Mouse (Mus musculus) midbrain, embryonic 13.5 days (tissue): ENCODE data around the gene Lrat. TPM values are rescaled to one million over a fixed set of nuclear protein-coding genes. Genes with fewer than 3 reads are reported as not detected.

Source experiments
- ATAC-seq: fragments of 200-750 bp; cut with Nextera tagmentation; 2 replicates; pipeline ENCODE4 v1.8.0; 2017; ENCODE audit warnings: mild to moderate bottlenecking, moderate TSS enrichment, moderate library complexity
- H3K27ac ChIP-seq: fragments of 300-500 bp; sonication (generic); 2 replicates; pipeline ENCODE4 v1.5.1; 2015; ENCODE audit warnings: inconsistent platforms, mild to moderate bottlenecking, moderate library complexity
- H3K27me3 ChIP-seq: fragments of 300-500 bp; sonication (generic); 2 replicates; pipeline ENCODE4 v1.6.1; 2015; ENCODE audit warnings: mild to moderate bottlenecking, inconsistent platforms
- H3K36me3 ChIP-seq: fragments of 300-500 bp; sonication (generic); 2 replicates; pipeline ENCODE4 v1.6.1; 2015; ENCODE audit warnings: mild to moderate bottlenecking, inconsistent platforms
- H3K4me1 ChIP-seq: fragments of 300-500 bp; sonication (generic); replicated peaks from 2 replicates; pipeline ENCODE4 v1.6.1; 2015; ENCODE audit warnings: inconsistent platforms
- H3K4me2 ChIP-seq: fragments of 300-500 bp; sonication (generic); replicated peaks from 2 replicates; pipeline ENCODE4 v1.6.1; 2015; ENCODE audit warnings: moderate library complexity, mild to moderate bottlenecking, inconsistent platforms
- H3K4me3 ChIP-seq: fragments of 300-500 bp; sonication (generic); replicated peaks from 2 replicates; pipeline ENCODE4 v1.5.1; 2015; ENCODE audit warnings: mild to moderate bottlenecking, inconsistent platforms
- H3K9ac ChIP-seq: fragments of 300-500 bp; sonication (generic); replicated peaks from 2 replicates; pipeline ENCODE4 v1.6.1; 2015; ENCODE audit warnings: mild to moderate bottlenecking, inconsistent platforms
- H3K9me3 ChIP-seq: fragments of 300-500 bp; sonication (generic); 2 replicates; pipeline ENCODE4 v1.6.1; 2016; ENCODE audit warnings: mild to moderate bottlenecking, inconsistent platforms
- WGBS: fragments of 180-500 bp; shearing (Covaris S2); methylation state at CpG from one replicate; pipeline ENCODE4 v1.1.7; 2015; 5-methylcytosine and 5-hydroxymethylcytosine counted together
- polyA plus RNA-seq: library from polyadenylated mRNA; unstranded; fragments of >200 nt; fragmentation: Nextera tagmentation; extraction: Ambion mirVana; gene quantifications from 2 replicates; pipeline ENCODE4 v1.2.1, GENCODE M21; 2015

Lrat gene
- 0.04 and 0.10 TPM in 2 replicates for polyA plus RNA-seq

- no peaks in the 10 kb centered on the region for H3K36me3 ChIP-seq
- peak; percentile 75 for ATAC-seq
- H3K4me1 ChIP-seq = peaks cover 13% of the 10 kb centered on the region
- peak within 1 kb of the TSS; percentile 97 for H3K4me2 ChIP-seq
- no peak within 1 kb of the TSS for H3K27ac ChIP-seq
- H3K9me3 ChIP-seq = no peaks in the 10 kb centered on the region
- H3K4me3 ChIP-seq = peak within 1 kb of the TSS; percentile 57
- peak within 1 kb of the TSS; percentile 63 for H3K9ac ChIP-seq
- under 1% methylated on average over 35 of the region's 35 CpGs for WGBS
- peaks cover 31% of the 10 kb centered on the region for H3K27me3 ChIP-seq
Measured at GRCm38 (mm10) chr3:82903613-82904205, at the start of gene Lrat. Gene Lrat, minus strand, starts transcription at chr3:82903973.

DNA sequence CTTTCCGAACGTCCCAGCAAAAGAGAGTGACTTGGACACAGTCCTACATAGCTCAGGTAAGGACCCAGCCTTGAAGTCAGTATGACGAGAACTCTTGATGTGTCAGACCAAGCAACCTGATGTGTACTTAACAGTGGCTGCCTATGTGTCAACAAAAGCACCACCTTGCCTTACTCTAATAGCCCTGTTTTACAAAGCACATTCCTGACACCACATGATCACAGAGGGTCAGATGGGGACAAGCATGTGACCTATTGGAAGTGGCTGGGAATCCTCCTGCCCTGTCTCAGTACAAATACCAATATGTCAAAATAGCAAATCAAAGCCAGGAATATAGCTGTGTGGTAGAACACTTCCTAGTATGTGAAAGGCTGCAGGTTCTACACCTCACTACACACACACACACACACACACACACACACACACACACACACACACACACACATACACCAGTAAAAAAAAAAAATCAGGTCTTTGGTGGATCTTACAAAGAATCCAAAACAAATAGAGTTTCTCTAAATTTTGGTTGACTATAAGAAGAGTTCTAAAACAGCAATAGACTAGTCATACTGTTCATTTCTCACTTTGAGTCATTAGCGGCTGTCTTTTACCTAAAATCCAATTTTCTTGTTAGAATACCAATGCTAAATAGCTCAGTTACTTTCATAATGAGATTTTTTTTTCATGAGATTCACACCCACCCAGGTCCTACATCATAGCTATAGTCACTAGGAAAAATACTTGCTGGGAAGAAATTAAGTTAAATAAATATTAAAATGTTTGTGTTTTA lies 48.6 kb upstream of the Lrat start:
- Histone ChIP-seq H3K27me3 (no peaks in the 10 kb centered on the region), H3K36me3 (no peaks in the 10 kb centered on the region), H3K9me3 (no peaks in the 10 kb centered on the region), H3K4me1 (no peaks in the 10 kb centered on the region), H3K4me3 (no peak overlapping the region), H3K27ac (no peak overlapping the region), H3K4me2 (no peak overlapping the region), H3K9ac (no peak overlapping the region)
- no peak for ATAC-seq
- WGBS = 92% methylated on average over 4 of the region's 4 CpGs

DNA sequence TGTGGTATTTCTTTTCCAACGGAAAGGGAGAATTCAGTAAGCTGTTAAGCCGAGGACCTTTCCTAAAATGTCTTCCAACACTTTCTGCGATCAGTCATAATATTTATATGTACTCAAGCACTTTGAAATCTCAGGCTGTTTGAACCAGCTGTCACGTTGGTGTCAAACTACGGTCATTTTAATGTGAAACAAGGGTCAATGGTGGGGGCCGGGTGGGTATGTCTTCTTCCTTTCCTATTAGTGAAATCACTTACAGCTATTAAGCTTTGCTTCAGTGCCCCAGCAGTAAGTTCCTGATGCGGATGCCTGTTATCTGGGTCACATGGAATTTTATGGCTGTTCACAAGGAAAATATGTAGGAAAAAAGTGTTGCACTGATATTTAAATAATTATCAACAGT lies 46.9 kb upstream of the Lrat start:
- H3K27ac ChIP-seq = no peak overlapping the region
- H3K9me3 ChIP-seq = no peaks in the 10 kb centered on the region
- 88% methylated on average over 7 of the region's 7 CpGs for WGBS
- ATAC-seq = no peak
- H3K4me2 ChIP-seq = no peak overlapping the region
- no peaks in the 10 kb centered on the region for H3K27me3 ChIP-seq
- H3K4me3 ChIP-seq = no peak overlapping the region
- no peaks in the 10 kb centered on the region for H3K4me1 ChIP-seq
- no peaks in the 10 kb centered on the region for H3K36me3 ChIP-seq
- H3K9ac ChIP-seq = no peak overlapping the region

- WGBS = 73% methylated on average over 10 of the region's 10 CpGs
- no peak for ATAC-seq
Measured at GRCm38 (mm10) chr3:82950208-82950607, 46.4 kb upstream of the Lrat start.

DNA sequence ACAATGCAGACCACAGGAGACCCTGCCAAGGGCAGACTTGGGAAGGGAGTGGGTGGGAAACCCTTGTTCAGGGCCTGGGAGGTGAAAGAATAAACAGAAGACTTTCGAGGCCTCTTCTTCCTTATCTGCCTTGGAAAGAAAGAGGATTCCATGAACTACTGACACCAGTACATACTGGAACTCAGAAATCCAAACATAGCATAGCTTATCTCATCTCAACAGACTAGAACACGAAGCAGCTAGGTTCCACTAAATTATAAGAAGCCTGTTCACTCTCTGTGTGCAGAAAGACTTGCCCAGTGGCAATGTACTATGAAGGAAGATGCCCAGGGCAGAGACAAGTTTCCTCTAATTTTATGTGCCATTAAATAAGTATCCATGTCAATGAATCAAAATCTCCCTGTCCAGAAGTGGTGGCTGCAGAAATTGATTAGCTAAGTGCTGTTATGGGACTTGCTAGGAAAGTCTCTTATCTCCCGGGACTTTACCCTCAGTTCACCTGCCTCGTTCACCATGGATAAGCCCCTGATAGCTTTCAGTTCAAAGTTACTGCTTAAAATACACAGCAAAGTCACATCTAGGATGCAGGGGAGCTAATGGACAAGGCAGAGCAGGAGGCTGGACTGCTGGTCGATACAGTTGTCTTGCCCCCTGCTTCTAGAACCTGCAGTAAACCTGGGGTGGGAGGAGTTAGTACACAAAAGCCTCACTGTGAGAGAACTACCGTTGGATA lies 42.8 kb upstream of the Lrat start:
- no peak for ATAC-seq
- 58% methylated on average over 6 of the region's 6 CpGs for WGBS

More at GRCm38 (mm10) chr3:82950208-82950607, 46.4 kb upstream of the Lrat start:
- Histone ChIP-seq H3K9me3 (no peaks in the 10 kb centered on the region), H3K4me3 (no peak overlapping the region), H3K9ac (no peak overlapping the region), H3K27ac (no peak overlapping the region), H3K4me2 (no peak overlapping the region), H3K27me3 (no peaks in the 10 kb centered on the region), H3K36me3 (no peaks in the 10 kb centered on the region), H3K4me1 (no peaks in the 10 kb centered on the region)

DNA sequence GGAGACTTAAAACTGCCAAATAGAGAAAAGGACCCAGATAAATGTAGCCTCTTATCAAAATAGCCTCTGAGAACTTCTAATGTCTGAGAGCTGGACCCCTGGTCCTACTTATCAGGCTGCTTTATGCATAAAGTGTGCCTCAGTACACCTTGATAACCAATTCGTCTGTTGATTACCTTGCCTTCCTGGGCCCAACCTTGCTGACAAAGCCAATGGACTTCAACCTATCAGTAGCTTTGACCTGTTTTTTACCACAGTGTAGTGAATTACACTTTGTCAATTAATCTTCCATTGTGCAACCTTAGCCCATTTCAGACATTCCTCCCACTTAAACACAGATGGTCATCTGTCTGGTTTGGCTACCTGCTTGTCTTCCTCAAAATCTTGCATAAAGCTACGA lies 24.1 kb upstream of the Lrat start:
- H3K4me1 ChIP-seq = no peaks in the 10 kb centered on the region
- H3K9me3 ChIP-seq = no peaks in the 10 kb centered on the region
- no peak overlapping the region for H3K4me2 ChIP-seq
- H3K9ac ChIP-seq = no peak overlapping the region
- H3K36me3 ChIP-seq = no peaks in the 10 kb centered on the region
- H3K4me3 ChIP-seq = no peak overlapping the region
- no peak for ATAC-seq
- H3K27me3 ChIP-seq = no peaks in the 10 kb centered on the region
- WGBS = 91% methylated on average over 2 of the region's 2 CpGs
- no peak overlapping the region for H3K27ac ChIP-seq

More for the DNA sequence above, 42.8 kb upstream of the Lrat start:
- H3K4me3 ChIP-seq = no peak overlapping the region
- H3K36me3 ChIP-seq = no peaks in the 10 kb centered on the region
- no peaks in the 10 kb centered on the region for H3K27me3 ChIP-seq
- no peaks in the 10 kb centered on the region for H3K4me1 ChIP-seq
- no peak overlapping the region for H3K27ac ChIP-seq
- no peak overlapping the region for H3K4me2 ChIP-seq
- H3K9me3 ChIP-seq = no peaks in the 10 kb centered on the region
- H3K9ac ChIP-seq = no peak overlapping the region

GRCm38 (mm10) chr3:82915632-82916031 lies 11.9 kb upstream of the Lrat start:
- Histone ChIP-seq H3K9ac (no peak overlapping the region), H3K9me3 (no peaks in the 10 kb centered on the region), H3K27me3 (no peaks in the 10 kb centered on the region), H3K4me3 (no peak overlapping the region), H3K36me3 (no peaks in the 10 kb centered on the region), H3K4me1 (no peaks in the 10 kb centered on the region), H3K27ac (no peak overlapping the region), H3K4me2 (no peak overlapping the region)
- no peak for ATAC-seq
- 14% methylated on average over 1 of the region's 1 CpGs for WGBS

- H3K4me3 ChIP-seq = no peak overlapping the region
- H3K4me1 ChIP-seq = peaks cover 10% of the 10 kb centered on the region
- H3K27ac ChIP-seq = no peak overlapping the region
- ATAC-seq = no peak
- no peak overlapping the region for H3K4me2 ChIP-seq
- no peak overlapping the region for H3K9ac ChIP-seq
- 87% methylated on average over 2 of the region's 2 CpGs for WGBS
- peaks cover 17% of the 10 kb centered on the region for H3K27me3 ChIP-seq
- no peaks in the 10 kb centered on the region for H3K9me3 ChIP-seq
- no peaks in the 10 kb centered on the region for H3K36me3 ChIP-seq
Measured at GRCm38 (mm10) chr3:82908671-82909070, 4.9 kb upstream of the Lrat start.

DNA sequence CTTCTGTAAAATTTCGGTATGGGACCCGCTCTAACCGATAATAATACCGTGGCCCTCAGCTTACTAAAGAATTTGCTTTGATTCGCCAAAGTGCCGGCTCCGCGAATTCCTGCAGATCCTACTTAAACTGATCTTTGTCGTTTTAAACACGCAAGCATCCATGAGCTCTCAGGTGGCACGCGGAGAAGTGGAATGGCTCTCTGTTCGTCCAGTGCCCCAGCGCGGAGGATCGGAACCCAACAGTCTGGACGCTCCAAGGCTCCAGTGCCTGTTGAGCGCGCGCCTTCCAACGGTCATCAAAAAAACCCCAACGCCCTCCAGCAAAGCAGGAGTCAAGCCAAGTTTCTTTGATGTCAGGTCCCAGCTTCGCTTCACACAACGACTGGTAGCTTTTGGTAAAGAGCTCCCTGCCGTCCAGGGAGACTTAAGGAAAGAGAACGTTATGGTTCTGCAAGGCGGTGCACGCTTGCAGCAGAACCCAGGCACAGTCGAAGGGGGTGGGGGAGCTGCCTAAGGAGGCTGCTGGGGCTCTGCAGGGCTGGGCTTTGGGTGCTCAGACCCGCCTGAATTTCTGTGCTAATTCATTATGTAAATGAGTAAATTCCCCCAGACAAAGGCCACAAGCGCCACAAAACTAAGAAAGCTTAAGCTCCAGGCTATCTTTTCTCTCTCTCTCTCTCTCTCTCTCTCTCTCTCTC lies 587 bp upstream of the Lrat start:
- ATAC-seq = peak; percentile 79

DNA sequence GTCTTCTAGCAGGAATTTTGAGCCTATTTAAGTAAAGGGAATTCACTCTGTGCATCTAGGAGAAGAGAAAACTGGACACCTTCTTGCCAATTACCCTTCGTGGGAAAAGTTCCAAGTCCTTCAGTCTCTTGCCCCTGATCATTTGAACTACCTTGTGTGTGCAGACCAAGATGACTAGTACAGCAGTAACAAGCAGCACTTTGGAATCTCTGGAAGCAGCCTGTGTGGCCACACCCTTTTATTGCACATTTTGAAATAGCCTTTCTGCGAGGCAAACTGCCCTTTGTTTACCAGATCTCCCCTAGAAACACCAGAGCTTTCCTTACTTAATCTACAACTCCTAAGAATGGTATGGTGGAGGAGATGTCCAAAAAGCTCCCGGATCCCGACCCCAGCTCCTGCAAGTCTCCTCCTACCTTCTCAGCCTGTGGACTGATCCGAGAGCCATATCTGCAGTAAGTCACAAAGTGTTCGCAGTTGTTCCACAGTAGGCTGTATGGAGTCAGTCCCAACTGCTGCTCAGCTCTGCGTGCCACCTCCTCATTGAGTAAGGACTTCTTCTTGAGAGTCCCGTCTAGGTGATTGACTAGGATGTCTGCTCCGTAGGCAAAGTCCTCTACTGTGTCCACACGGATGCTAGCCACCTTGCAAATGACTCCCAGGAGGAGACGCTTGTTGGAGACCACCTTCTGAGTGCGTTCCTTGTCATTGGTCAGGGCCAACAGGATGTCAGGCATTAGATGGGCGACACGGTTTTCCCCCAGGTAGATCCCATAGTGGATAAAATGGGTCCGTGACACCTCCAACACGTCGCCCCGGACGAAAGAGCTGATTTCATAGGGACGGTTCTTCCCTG lies 788 bp downstream of the Lrat start:
- no peaks in the 10 kb centered on the region for H3K9me3 ChIP-seq
- H3K4me2 ChIP-seq = peak overlapping the region; percentile 97
- H3K4me3 ChIP-seq = peak overlapping the region; percentile 57
- 25% methylated on average over 20 of the region's 20 CpGs for WGBS
- ATAC-seq = peak; percentile 10; the same call in 1 of the 2 replicates
- peaks cover 13% of the 10 kb centered on the region for H3K4me1 ChIP-seq
- H3K27ac ChIP-seq = no peak overlapping the region
- no peaks in the 10 kb centered on the region for H3K36me3 ChIP-seq
- peaks cover 31% of the 10 kb centered on the region for H3K27me3 ChIP-seq
- H3K9ac ChIP-seq = peak overlapping the region; percentile 63

More for the DNA sequence above, 587 bp upstream of the Lrat start:
- Histone ChIP-seq H3K4me1 (peaks cover 13% of the 10 kb centered on the region), H3K9me3 (no peaks in the 10 kb centered on the region), H3K4me2 (peak overlapping the region; percentile 97), H3K4me3 (peak overlapping the region; percentile 57), H3K36me3 (no peaks in the 10 kb centered on the region), H3K27me3 (peaks cover 31% of the 10 kb centered on the region), H3K27ac (no peak overlapping the region), H3K9ac (peak overlapping the region; percentile 63)
- WGBS = under 1% methylated on average over 31 of the region's 31 CpGs

GRCm38 (mm10) chr3:82888842-82889241 lies 14.9 kb downstream of the Lrat start:
- H3K27me3 ChIP-seq = no peaks in the 10 kb centered on the region
- no peaks in the 10 kb centered on the region for H3K4me1 ChIP-seq
- H3K27ac ChIP-seq = no peak overlapping the region
- no peak overlapping the region for H3K4me2 ChIP-seq
- no peaks in the 10 kb centered on the region for H3K9me3 ChIP-seq
- 18% methylated on average over 2 of the region's 2 CpGs for WGBS
- no peak overlapping the region for H3K4me3 ChIP-seq
- H3K9ac ChIP-seq = no peak overlapping the region
- ATAC-seq = no peak
- no peaks in the 10 kb centered on the region for H3K36me3 ChIP-seq
